Mouse (Mus musculus) left cerebral cortex, postnatal 10 days (tissue): ENCODE measurements around the gene Ddx47. TPM values are rescaled to one million over a fixed set of nuclear protein-coding genes. Genes with fewer than 3 reads are reported as not detected.

ENCODE experiments used
- DNase-seq, 2 experiments: peaks; one replicate each; pipeline ENCODE4 v3.0.0; 2021 to 2022; ENCODE audit warnings: low spot score in 2 of 2, mixed read lengths in 1 of 2; ENCODE audit errors: extremely low spot score in 1 of 2
- intact Hi-C: fragments of 180-260 bp; cut with DNase I; formaldehyde crosslinking; loops from one replicate; pipeline ENCODE4 v1.15.1; 2025
- total RNA-seq, 2 experiments: library from RNA; stranded (reverse); gene quantifications; 2 replicates each; pipeline ENCODE4 v1.2.3; 2021

The Ddx47 gene
- total RNA-seq, 2 experiments from 2014 or later: 51.6 to 53.7 TPM

GRCm38 (mm10) chr6:135000272-135000671 lies 11.1 kb upstream of the Ddx47 start:
- intact Hi-C loops: no loop called here
- DNase-seq: no peak

GRCm38 (mm10) chr6:135001991-135002390 lies 9.4 kb upstream of the Ddx47 start:
- intact Hi-C loops: no loop called here
- DNase-seq: no peak

GRCm38 (mm10) chr6:135006372-135006771 lies 5.0 kb upstream of the Ddx47 start:
- DNase-seq: no peak
- intact Hi-C loops: no loop called here

- intact Hi-C loops: no loop called here
- no peak for DNase-seq
Observed at GRCm38 (mm10) chr6:135011734-135012116, 313 bp downstream of the Ddx47 start.

GRCm38 (mm10) chr6:135017211-135017610 lies 5.8 kb downstream of the Ddx47 start:
- intact Hi-C loops: no loop called here

GRCm38 (mm10) chr6:135019564-135019963 lies 8.2 kb downstream of the Ddx47 start:
- intact Hi-C loops: no loop called here
- no peak for DNase-seq

More at GRCm38 (mm10) chr6:135017211-135017610, 5.8 kb downstream of the Ddx47 start:
- no peak for DNase-seq

- intact Hi-C loops: no loop called here
- DNase-seq: no peak
Observed at GRCm38 (mm10) chr6:135021633-135022032, 10.2 kb downstream of the Ddx47 start.

- no peak for DNase-seq
- intact Hi-C loops: no loop called here
Observed at GRCm38 (mm10) chr6:135023379-135023778, 12.0 kb downstream of the Ddx47 start.

- no peak for DNase-seq
- intact Hi-C loops: loop anchor here (5.0 kb wide), 1 partner anchor 57 kb away; no protein-coding TSS in a partner anchor
Observed at GRCm38 (mm10) chr6:135024781-135025420, 13.5 kb downstream of the Ddx47 start.

GRCm38 (mm10) chr6:135026232-135026631 lies 14.8 kb downstream of the Ddx47 start:
- DNase-seq: peak in 1 of 2 experiments; percentile 48
- intact Hi-C loops: loop anchor here (5.0 kb wide), 1 partner anchor 56 kb away; no protein-coding TSS in a partner anchor

GRCm38 (mm10) chr6:135026755-135027154 lies 15.3 kb downstream of the Ddx47 start:
- intact Hi-C loops: loop anchor here (5.0 kb wide), 1 partner anchor 56 kb away; no protein-coding TSS in a partner anchor
- DNase-seq: no peak

- DNase-seq: no peak
- intact Hi-C loops: loop anchor here (5.0 kb wide), 1 partner anchor 53 kb away; no protein-coding TSS in a partner anchor
Observed at GRCm38 (mm10) chr6:135029246-135029645, 17.8 kb downstream of the Ddx47 start.

- intact Hi-C loops: no loop called here
- no peak for DNase-seq
Observed at GRCm38 (mm10) chr6:135038674-135039073, 27.3 kb downstream of the Ddx47 start.

GRCm38 (mm10) chr6:135040275-135040871 lies 29.0 kb downstream of the Ddx47 start:
- DNase-seq: no peak
- intact Hi-C loops: no loop called here

- no peak for DNase-seq
- intact Hi-C loops: no loop called here
Observed at GRCm38 (mm10) chr6:135041930-135042329, 30.5 kb downstream of the Ddx47 start.

GRCm38 (mm10) chr6:135047276-135047675 lies 35.9 kb downstream of the Ddx47 start:
- DNase-seq: no peak
- intact Hi-C loops: no loop called here

GRCm38 (mm10) chr6:135048509-135048908 lies 37.1 kb downstream of the Ddx47 start:
- intact Hi-C loops: no loop called here
- no peak for DNase-seq

GRCm38 (mm10) chr6:135048956-135049355 lies 37.5 kb downstream of the Ddx47 start:
- intact Hi-C loops: no loop called here
- DNase-seq: peak in 1 of 2 experiments; percentile 30

- DNase-seq: no peak
- intact Hi-C loops: no loop called here
Observed at GRCm38 (mm10) chr6:135053789-135054188, 42.4 kb downstream of the Ddx47 start.

- intact Hi-C loops: no loop called here
- DNase-seq: no peak
Observed at GRCm38 (mm10) chr6:135055882-135056281, 44.5 kb downstream of the Ddx47 start.
